ENCODE assay signal across 12 mouse cellular contexts in the genomic region with DNA sequence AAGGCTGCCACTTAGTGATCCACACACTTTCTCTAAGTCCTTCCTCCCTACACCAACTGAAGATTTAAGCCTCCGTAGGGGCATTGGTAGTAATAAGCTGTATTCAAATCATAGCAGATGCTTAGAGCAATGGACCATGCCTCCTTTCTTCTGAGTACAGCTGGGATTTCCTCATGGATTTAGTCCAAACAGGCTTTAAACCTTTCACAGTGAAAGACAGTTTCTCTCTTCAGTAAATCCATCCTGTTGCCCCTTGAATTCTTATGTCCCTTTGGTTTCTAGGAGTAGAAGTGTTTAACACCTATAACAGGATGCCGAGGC. TPM values are rescaled to one million over a fixed set of nuclear protein-coding genes. Genes with fewer than 3 reads are reported as not detected.
DNase-seq lines count a peak whose midpoint lies in the region; ATAC-seq and TF ChIP-seq lines count a peak whose summit lies in the region.
"Had no signal": no experiment of that assay in that cellular context is flagged by ENCODE, and none has a peak within 500 bp of the region (broad histone marks: within the 10 kb centered on the region; RNA-seq: fewer than 3 reads in every experiment).

No protein-coding gene starts in this region.

- no peak overlapping the region for H3K9ac ChIP-seq in lung, embryonic 15.5 days
- no peak overlapping the region for H3K9ac ChIP-seq in intestine, embryonic 16.5 days (ENCODE audit: low read depth, low read length)
- no peak overlapping the region for H3K9ac ChIP-seq in stomach, postnatal 0 days (ENCODE audit: low read length)

- no peak overlapping the region for H3K4me3 ChIP-seq in lung, embryonic 15.5 days
- H3K4me3 ChIP-seq in intestine, embryonic 16.5 days (ENCODE audit: low read length): no peak overlapping the region
- H3K4me3 ChIP-seq in stomach, postnatal 0 days (ENCODE audit: low read depth, low read length): no peak overlapping the region
- H3K4me3 ChIP-seq: left cerebral cortex, adult 2 months had no signal

- peaks cover 25% of the 10 kb centered on the region for H3K4me1 ChIP-seq in lung, embryonic 15.5 days
- peaks cover 6% of the 10 kb centered on the region for H3K4me1 ChIP-seq in intestine, embryonic 16.5 days (ENCODE audit: control insufficient read depth, insufficient read depth, low read length)
- peaks cover 4% of the 10 kb centered on the region for H3K4me1 ChIP-seq in stomach, postnatal 0 days (replicated peaks; ENCODE audit: control insufficient read depth, insufficient read depth)

- peak; percentile 4; the same call in 1 of the 2 replicates for ATAC-seq in lung, embryonic 15.5 days (ENCODE audit: borderline replicate concordance, extremely low read depth, low FRiP score, low TSS enrichment)
- ATAC-seq in intestine, embryonic 16.5 days: no peak
- no peak for ATAC-seq in stomach, postnatal 0 days (ENCODE audit: low FRiP score, low TSS enrichment)

- WGBS in lung, embryonic 15.5 days: 55% methylated on average over 2 of the region's 2 CpGs
- WGBS in intestine, embryonic 16.5 days: 66% methylated on average over 2 of the region's 2 CpGs
- 60% methylated on average over 2 of the region's 2 CpGs for WGBS in stomach, postnatal 0 days

- no peaks in the 10 kb centered on the region for H3K36me3 ChIP-seq in lung, embryonic 15.5 days
- H3K36me3 ChIP-seq in intestine, embryonic 16.5 days (ENCODE audit: control insufficient read depth, insufficient read depth, low read length): no peaks in the 10 kb centered on the region
- no peaks in the 10 kb centered on the region for H3K36me3 ChIP-seq in stomach, postnatal 0 days (ENCODE audit: control insufficient read depth, insufficient read depth, low read length)
- H3K36me3 ChIP-seq: G1E had no signal

- no peaks in the 10 kb centered on the region for H3K9me3 ChIP-seq in lung, embryonic 15.5 days
- H3K9me3 ChIP-seq in intestine, embryonic 16.5 days (ENCODE audit: control insufficient read depth, low read length): no peaks in the 10 kb centered on the region
- no peaks in the 10 kb centered on the region for H3K9me3 ChIP-seq in stomach, postnatal 0 days (ENCODE audit: control insufficient read depth, low read length)

- TF ChIP-seq CTCF in stomach, postnatal 0 days (IDR thresholded peaks at IDR 0.05; ENCODE audit: low read depth): no peak

- H3K27ac ChIP-seq in lung, embryonic 15.5 days: peak overlapping the region; percentile 69
- H3K27ac ChIP-seq in intestine, embryonic 16.5 days (ENCODE audit: low read length): peak overlapping the region; percentile 47
- peak overlapping the region; percentile 24; the same call in 1 of the 2 replicates for H3K27ac ChIP-seq in stomach, postnatal 0 days (replicated peaks)
- H3K27ac ChIP-seq: left cerebral cortex, adult 2 months had no signal

- peak overlapping the region; percentile 28 for H3K4me2 ChIP-seq in lung, embryonic 15.5 days
- H3K4me2 ChIP-seq in intestine, embryonic 16.5 days (ENCODE audit: low read depth, low read length): no peak overlapping the region
- no peak overlapping the region for H3K4me2 ChIP-seq in stomach, postnatal 0 days (replicated peaks; ENCODE audit: low read depth)

- peak; percentile 19 for DNase-seq in heart, adult 11 months
- no peak for DNase-seq in heart, postnatal 10 days
- no peak for DNase-seq in lung, postnatal 10 days
- DNase-seq in stomach, postnatal 0 days (ENCODE audit: low spot score): no peak
- no peak for DNase-seq in testis, postnatal 10 days (ENCODE audit: low spot score)
- DNase-seq in spleen, postnatal 14 days (ENCODE audit: low spot score in 2 of 2): no peak
- DNase-seq: right cerebral cortex, postnatal 25 days had no signal

- H3K27me3 ChIP-seq in lung, embryonic 15.5 days: no peaks in the 10 kb centered on the region
- H3K27me3 ChIP-seq in intestine, embryonic 16.5 days (replicated peaks; ENCODE audit: control insufficient read depth, insufficient read depth, low read length): no peaks in the 10 kb centered on the region
- H3K27me3 ChIP-seq in stomach, postnatal 0 days (ENCODE audit: control insufficient read depth, insufficient read depth, low read length): no peaks in the 10 kb centered on the region

- intact Hi-C loops in heart, postnatal 10 days (cut with DNase I): no loop called here

- no peak for TF ChIP-seq EP300 in stomach, postnatal 0 days (optimal IDR thresholded peaks at IDR 0.05)

RNA-seq across cellular contexts. Expression of a gene that starts 44.3 kb away (rescaled TPM):
- 1 to 10 TPM; 1.4 to 1.8 TPM for total RNA-seq in heart, postnatal 10 days (2021)
- polyA plus RNA-seq in lung, embryonic 15.5 days (2015; fragmentation: Nextera tagmentation; extraction: Ambion mirVana): 16.1 and 16.5 TPM in 2 replicates
- polyA plus RNA-seq in intestine, embryonic 16.5 days (2015; fragmentation: Nextera tagmentation; extraction: Ambion mirVana): 1.4 and 1.6 TPM in 2 replicates
- polyA plus RNA-seq in stomach, postnatal 0 days (2015; fragmentation: Nextera tagmentation; extraction: Ambion mirVana): 1.8 and 2.0 TPM in 2 replicates
- total RNA-seq: G1E; neutrophil, adult 5-6 weeks had no signal
- polyA plus RNA-seq: G1E had no signal
